Mouse (Mus musculus): Measurements from ENCODE around the gene Cacna1s. TPM values are rescaled to one million over a fixed set of nuclear protein-coding genes. Genes with fewer than 3 reads are reported as not detected.
A peak's percentile ranks its signal among the peaks of the same experiment; 100 is the strongest.

Gene Cacna1s
- total RNA-seq, 1 experiment from 2014 or later = not detected

DNA sequence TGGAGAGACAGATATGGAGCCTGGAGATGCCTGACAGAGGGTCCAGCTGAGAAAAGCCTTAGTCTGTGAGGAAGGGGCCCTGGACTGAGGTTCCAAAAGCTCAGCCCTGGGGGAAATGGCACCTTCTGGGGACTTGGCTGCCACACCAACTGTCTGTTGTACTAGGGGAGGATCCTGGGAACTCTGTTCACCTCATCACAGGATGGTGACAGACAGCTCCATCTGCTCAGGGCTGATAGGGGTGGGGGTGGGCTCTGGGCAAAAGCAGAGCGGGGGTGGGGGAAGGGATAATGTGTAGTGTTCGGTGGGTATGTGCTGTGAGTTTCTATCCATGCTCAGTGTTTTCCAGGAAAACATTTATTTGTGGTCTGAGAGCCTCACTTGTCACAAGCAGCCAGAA lies 50.4 kb downstream of the Cacna1s start:
- ATAC-seq (ENCODE audit: extremely low read depth, insufficient number of reproducible peaks, low FRiP score, poor library complexity, severe bottlenecking) = no peak

DNA sequence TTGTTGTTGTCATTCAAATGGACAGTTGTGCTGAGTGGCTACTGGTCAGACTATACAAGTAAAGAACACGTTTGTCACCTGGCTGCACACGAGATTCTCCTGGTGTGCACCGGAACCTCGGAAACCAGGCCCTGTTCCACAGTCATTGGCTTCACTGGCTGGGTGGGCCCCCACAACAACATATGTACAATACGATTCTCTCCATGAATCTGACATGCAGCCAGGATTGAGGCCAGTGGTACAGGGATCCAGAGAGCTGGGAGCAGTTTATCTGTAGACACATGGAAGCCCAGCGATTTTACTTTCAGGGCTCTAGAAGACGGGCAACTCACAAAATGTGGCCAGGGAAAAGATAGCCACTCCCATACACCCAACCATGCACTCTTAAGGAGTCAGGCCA lies 51.1 kb downstream of the Cacna1s start:
- ATAC-seq (ENCODE audit: extremely low read depth, insufficient number of reproducible peaks, low FRiP score, poor library complexity, severe bottlenecking) = no peak

DNA sequence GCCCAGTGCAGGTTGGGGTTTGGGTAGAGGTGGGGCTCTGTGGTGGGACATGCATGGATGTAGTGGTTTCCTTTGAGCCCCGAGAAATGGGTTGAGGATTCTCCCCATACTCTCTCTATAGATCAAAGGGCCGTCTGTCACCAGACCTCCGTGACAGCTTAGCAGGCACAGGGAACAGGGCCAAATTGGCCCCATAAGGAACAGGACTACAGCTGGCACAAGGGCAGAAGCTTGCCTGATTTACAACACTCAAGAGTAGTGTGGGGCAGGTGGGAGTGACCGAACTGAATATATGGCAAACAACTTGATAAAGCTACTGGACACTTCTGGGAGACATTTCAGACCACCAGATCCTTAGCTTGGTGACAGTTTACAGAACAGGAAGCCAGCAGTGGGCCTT lies 52.2 kb downstream of the Cacna1s start:
- no peak for ATAC-seq (ENCODE audit: extremely low read depth, insufficient number of reproducible peaks, low FRiP score, poor library complexity, severe bottlenecking)

- no peak for ATAC-seq (ENCODE audit: extremely low read depth, insufficient number of reproducible peaks, low FRiP score, poor library complexity, severe bottlenecking)
Observed at GRCm38 (mm10) chr1:136109464-136109863, 56.9 kb downstream of the Cacna1s start.

DNA sequence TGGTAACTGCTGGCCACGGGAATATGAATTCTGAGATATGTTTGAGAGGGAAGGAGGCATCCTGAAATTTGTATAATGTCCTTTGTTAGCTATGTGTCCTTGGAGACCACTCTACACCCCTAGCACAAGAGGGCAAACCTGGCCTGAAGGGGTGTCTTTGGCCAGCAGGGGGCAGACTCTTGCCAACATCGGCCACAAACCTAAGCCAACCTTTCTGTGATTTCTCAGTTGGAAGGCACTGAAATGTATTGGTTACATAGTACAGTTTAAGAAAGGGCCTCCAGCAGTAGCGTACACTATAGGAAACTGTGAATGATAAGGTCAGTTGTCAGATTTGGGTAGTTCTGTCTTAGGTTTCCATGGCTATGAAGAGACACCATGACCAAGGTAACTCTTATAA lies 63.6 kb downstream of the Cacna1s start:
- peak; percentile 58 for ATAC-seq (ENCODE audit: extremely low read depth, insufficient number of reproducible peaks, low FRiP score, poor library complexity, severe bottlenecking)

GRCm38 (mm10) chr1:136117069-136117468 lies 64.5 kb downstream of the Cacna1s start:
- ATAC-seq (ENCODE audit: extremely low read depth, insufficient number of reproducible peaks, low FRiP score, poor library complexity, severe bottlenecking) = no peak

DNA sequence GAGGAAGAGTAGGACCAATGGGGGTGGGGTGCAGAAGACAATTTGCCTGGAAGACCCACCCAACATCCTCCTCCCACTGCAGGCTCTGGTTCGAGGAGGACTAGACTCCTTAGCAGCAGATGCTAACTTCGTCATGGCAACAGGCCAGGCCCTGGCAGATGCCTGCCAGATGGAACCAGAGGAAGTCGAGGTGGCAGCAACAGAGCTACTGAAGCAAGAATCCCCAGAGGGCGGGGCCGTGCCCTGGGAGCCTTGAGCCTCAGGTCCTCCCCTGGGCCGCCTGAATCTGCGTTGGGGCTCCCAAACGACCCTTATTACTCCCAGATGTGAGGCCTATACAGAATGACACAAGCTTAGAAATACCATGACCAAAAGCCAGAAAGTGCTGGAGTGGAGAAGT lies 66.3 kb downstream of the Cacna1s start:
- peak; percentile 82 for ATAC-seq (ENCODE audit: extremely low read depth, insufficient number of reproducible peaks, low FRiP score, poor library complexity, severe bottlenecking)

DNA sequence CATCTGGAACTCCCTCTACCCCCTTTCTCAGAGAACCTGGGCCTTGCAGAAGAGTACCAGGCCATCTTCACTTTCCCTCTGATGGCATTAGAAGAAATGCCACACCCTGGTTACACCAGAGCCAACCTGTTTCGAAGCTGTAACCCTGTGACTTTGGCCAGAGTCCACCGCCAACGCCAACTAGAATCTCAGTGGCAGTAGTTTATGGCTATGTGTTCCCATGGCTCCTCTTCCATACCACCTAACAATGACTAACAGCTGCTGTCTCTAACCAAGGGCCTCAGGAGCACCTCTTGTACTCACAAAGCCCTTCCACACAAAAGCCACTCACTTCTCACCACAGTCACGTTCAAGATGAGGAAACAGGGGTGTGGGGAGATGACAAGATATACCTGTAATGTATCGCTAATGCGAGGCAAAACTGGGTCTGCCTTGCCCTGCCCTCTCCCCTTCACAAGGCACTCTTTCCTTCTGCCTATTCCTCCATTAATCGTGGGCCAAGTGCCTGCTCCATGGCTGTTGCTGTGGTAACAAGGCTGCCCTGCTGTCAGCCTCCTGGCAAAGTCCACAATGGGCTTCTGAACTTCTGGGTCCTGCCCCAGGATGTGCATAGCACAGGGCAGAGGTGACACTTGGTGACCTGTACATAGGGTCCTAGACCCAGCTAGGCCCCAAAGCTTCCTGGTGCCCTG lies 67.2 kb downstream of the Cacna1s start:
- ATAC-seq (ENCODE audit: extremely low read depth, insufficient number of reproducible peaks, low FRiP score, poor library complexity, severe bottlenecking) = no peak

DNA sequence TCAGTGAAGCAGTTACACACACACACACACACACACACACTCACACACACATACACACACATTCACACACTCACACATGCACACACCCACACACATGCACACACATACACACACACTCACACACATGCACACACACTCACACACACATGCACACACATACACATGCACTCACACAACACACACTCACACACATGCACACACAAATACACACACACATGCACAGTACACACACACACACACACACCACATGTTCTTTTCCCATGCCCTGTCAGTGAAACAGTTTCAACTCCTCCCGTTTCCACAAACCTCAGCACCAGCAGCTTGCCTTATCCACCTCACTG lies 67.7 kb downstream of the Cacna1s start:
- ATAC-seq (ENCODE audit: extremely low read depth, insufficient number of reproducible peaks, low FRiP score, poor library complexity, severe bottlenecking) = no peak

GRCm38 (mm10) chr1:136120785-136121184 lies 68.2 kb downstream of the Cacna1s start:
- no peak for ATAC-seq (ENCODE audit: extremely low read depth, insufficient number of reproducible peaks, low FRiP score, poor library complexity, severe bottlenecking)

- ATAC-seq (ENCODE audit: extremely low read depth, insufficient number of reproducible peaks, low FRiP score, poor library complexity, severe bottlenecking) = no peak
Observed at GRCm38 (mm10) chr1:136122030-136122429, 69.5 kb downstream of the Cacna1s start.

GRCm38 (mm10) chr1:136126159-136126765 lies 73.7 kb downstream of the Cacna1s start:
- no peak for ATAC-seq (ENCODE audit: extremely low read depth, insufficient number of reproducible peaks, low FRiP score, poor library complexity, severe bottlenecking)

DNA sequence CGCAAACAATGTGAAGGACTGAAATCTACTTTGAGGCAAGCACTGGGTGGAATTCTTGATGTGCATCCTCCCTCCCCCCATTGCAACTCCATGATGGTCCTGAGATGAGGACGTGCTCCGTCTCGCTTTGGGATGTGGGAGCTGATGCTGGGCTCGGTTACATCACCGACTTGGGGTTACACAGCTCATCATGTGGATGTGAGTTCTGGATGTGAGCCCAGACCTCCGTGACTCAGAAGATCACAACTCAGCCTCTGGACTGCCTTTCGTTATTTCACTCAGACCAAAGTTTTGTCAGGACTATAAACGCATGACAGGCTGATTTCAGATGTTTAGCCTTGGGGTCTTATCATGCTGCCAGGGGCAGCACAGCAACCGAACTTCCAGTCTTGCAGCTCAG lies 74.3 kb downstream of the Cacna1s start:
- ATAC-seq (ENCODE audit: extremely low read depth, insufficient number of reproducible peaks, low FRiP score, poor library complexity, severe bottlenecking) = no peak

GRCm38 (mm10) chr1:136127856-136128255 lies 75.3 kb downstream of the Cacna1s start:
- ATAC-seq (ENCODE audit: extremely low read depth, insufficient number of reproducible peaks, low FRiP score, poor library complexity, severe bottlenecking) = no peak

DNA sequence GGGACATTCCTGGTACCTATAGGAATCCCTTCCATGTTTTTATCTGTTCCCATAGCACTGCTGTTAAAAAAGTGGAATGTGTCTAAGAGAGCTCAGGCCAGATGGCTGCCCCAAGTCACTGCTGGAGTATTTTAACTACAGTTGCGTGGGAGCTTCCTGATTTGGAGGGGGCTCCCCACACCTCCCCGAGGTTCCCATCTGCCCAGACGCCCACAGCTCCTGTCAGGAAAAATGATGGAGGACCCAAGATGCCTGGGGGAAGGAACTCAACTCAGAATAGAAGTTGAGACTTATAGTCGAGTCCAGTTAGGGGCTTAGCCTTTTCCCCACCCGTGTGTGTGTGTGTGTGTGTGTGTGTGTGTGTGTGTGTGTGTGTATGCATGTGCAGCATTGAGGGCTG lies 75.9 kb downstream of the Cacna1s start:
- ATAC-seq (ENCODE audit: extremely low read depth, insufficient number of reproducible peaks, low FRiP score, poor library complexity, severe bottlenecking) = no peak

DNA sequence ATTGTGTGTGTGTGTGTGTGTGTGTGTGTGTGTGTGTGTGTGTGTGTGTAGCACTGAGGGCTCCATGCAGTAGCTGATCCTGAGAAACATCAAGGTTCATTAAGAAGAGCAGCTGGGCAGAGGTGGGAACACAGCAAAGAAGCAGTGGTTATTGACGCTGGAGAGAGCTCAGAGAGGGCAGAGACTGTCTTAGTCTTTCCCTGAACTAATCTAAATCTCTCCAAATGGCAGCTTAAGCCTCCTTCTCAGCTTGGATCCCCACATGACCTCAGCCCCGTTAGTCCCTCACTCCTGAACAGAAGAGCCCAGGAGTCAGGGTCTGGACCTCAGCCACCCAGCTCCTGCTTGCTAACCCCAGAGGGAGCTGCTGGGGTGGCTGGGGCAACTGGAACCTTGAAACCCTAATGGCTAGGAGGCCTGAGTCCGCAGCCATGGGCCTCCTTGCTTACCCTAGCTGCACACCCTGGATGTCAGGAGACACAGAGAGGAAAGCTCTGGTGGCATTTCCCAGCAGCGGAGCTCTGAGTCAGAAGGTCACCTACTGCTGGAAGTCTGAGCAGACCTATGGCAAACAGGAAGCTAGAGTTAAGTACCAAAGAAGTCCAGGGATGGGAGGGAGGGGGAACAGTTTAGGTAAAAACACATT lies 76.5 kb downstream of the Cacna1s start:
- no peak for ATAC-seq (ENCODE audit: extremely low read depth, insufficient number of reproducible peaks, low FRiP score, poor library complexity, severe bottlenecking)

- no peak for ATAC-seq (ENCODE audit: extremely low read depth, insufficient number of reproducible peaks, low FRiP score, poor library complexity, severe bottlenecking)
Observed at GRCm38 (mm10) chr1:136130107-136130506, 77.6 kb downstream of the Cacna1s start.

DNA sequence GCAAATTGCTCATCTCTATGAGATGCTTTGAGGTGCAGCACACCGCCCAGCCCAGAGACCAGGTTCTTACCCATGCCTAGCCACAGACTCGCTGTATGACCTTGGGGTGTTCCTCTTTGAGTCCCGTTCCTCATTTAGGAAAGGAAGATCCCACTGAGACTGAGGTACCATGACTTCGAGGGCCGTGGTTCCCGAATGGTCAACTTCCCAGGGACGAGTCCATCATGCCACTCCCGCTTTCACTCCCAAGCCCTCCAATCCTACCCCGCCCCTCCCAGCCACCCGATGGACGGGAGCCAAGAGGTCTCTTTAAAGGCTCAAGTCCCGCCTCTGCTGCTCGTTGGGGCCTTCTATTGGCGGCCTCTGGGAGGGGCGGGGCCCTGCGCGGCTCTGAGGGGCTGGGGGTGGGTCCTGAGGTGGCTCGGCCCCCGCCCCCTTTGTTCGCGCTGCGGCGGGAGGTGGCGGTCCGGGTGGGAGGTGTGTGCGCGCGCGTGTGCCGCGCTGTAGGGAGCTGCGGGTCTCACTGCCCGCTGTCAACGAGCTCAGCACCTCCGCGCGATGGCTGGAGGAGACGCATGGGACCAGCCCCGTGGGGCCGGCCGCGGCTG lies 78.5 kb downstream of the Cacna1s start, which contains the start of gene Kif21b:
Kif21b (plus strand) TSS at position 439 of the 608 bp plus-strand sequence.
- ATAC-seq (ENCODE audit: extremely low read depth, insufficient number of reproducible peaks, low FRiP score, poor library complexity, severe bottlenecking) = peak; percentile 56

DNA sequence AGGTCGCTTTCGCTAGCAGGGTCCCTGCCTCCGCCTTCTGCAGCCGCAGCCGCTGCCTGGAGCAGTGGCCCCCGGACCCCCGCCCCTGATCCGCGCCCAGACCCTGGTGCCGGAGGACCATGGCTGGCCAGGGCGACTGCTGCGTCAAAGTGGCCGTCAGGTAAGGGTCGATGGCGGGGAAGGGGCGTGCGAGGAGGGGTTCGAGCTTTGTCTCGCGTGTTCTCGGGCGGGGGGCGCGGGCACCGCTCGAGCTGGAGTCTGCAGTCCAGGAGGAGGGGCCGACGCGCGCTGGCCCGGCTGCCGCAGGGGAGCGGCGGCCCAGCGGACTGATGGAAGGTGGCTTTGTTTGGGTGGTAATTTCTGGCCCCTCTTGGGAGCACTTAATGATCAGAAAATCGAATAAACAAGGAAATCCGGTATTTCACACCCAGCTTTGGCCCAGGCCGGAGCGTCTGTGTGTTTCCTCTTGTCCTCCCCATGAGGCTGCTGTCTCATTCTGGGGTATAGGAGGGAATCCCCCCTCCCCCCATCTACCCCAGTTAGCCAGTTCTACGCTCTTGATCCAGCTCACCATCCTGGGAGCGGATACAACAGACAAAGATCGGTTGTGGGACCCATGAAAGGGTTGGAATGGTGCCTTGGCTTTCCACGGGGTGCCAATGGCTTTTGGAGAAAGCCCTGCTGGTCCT lies 79.2 kb downstream of the Cacna1s start:
- no peak for ATAC-seq (ENCODE audit: extremely low read depth, insufficient number of reproducible peaks, low FRiP score, poor library complexity, severe bottlenecking)
